Mouse (Mus musculus): Measurements from ENCODE around the gene Ryr1. TPM values are rescaled to one million over a fixed set of nuclear protein-coding genes. Genes with fewer than 3 reads are reported as not detected.

Ryr1 gene
- polyA plus RNA-seq, 1 experiment from 2014 or later, result 13.3 TPM

DNA sequence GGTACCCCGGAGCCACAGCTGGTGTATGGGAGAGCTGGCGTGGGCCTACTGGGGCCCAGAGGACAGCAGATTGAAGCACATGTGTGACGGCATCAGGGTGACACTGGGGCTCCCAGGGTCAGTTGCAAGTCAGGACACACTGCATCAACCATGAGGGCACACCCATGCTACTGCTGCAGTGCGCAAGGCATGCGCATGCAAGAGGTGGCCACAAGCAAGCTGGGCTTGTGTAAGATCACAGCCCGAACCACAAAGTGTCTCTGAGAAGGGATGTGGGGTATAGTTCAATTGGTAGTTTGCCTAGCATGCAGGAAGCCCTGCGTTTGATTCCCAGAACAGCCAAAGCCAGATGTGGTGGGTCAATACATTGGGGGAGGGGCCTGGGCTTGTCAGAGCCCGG, 101.5 kb downstream of the Ryr1 start:
- no peaks in the 10 kb centered on the region for H3K36me3 ChIP-seq
- WGBS, result 92% methylated on average over 8 of the region's 8 CpGs

DNA sequence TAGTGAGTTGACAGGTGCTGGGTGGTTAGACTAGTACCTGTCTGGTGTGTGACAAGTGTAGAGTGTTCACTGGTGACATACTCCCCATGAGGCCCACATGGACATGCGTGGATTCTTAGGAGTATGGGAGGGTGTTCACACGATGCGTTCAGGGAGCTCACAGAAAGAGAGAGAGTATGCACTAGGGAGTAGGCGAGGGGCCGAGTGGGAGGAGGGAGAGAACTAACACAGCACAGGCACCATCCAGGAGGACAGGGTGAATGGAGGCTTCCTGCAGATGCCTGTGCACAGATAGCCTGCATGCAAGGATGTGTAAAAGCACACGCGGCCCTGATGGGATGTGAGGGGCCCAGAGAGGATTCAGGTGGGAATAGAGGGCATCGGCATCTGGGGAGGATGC, 102.5 kb downstream of the Ryr1 start:
- no peak for ATAC-seq (replicated peaks)

More for the DNA sequence above, 101.5 kb downstream of the Ryr1 start:
- Histone ChIP-seq H3K9me3 (no peaks in the 10 kb centered on the region), H3K27me3 (peaks cover 25% of the 10 kb centered on the region), H3K4me2 (replicated peaks) (no peak overlapping the region), H3K4me1 (peaks cover 8% of the 10 kb centered on the region), H3K9ac (replicated peaks) (no peak overlapping the region), H3K27ac (replicated peaks) (no peak overlapping the region), H3K4me3 (no peak overlapping the region)
- no peak for ATAC-seq (replicated peaks)

DNA sequence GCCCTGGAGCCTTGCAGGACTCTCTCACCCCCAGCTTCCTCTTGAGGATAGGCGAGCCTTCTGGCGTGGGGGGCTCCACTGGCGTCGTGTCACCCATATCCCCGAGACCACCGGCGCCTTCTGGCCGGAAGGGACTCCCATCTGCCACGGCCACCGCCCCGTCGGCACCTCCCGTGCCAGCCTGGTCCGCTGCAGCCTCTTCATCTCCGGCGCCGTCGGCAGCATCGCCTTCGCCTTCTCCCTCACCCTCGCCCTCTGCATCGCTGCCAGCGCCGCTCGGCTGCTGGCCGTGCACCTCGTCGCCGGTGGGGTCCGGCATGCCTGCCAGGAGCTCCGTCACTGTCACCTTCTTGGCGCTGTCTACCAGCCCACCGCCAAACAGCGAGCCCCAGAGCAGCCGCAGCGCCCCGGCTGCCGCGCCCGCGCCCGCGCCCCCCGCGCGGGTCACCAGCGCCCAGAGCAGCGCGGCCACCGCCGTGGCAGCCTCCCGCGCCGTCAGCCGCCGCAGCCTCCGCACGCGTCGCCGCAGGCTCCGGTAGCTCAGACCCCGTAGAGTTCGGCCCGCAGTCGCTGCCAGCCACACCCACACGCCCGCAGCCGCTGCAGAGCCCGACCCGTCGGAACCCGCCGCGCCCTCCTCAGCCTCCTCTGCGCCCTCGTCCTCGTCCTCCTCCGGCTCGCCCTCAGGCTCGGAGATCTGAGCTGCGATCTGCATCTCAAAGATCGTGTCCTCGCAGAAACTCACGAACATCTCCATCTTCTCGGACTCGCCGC, 105.3 kb downstream of the Ryr1 start:
- H3K9ac ChIP-seq (replicated peaks), result peak overlapping the region; percentile 31
- no peak overlapping the region for H3K27ac ChIP-seq (replicated peaks)
- H3K4me2 ChIP-seq (replicated peaks), result peak overlapping the region; percentile 68
- H3K27me3 ChIP-seq, result peaks cover 30% of the 10 kb centered on the region
- 3% methylated on average over 80 of the region's 88 CpGs for WGBS
- peaks cover 8% of the 10 kb centered on the region for H3K4me1 ChIP-seq
- no peaks in the 10 kb centered on the region for H3K36me3 ChIP-seq
- H3K9me3 ChIP-seq, result 0 out of 2 replicates have a peak, but pooled peaks cover 4% of the 10 kb centered on the region
- no peak for ATAC-seq (replicated peaks)
- peak overlapping the region; percentile 42 for H3K4me3 ChIP-seq

More for the DNA sequence above, 102.5 kb downstream of the Ryr1 start:
- Histone ChIP-seq H3K36me3 (no peaks in the 10 kb centered on the region), H3K4me2 (replicated peaks) (no peak overlapping the region), H3K9ac (replicated peaks) (no peak overlapping the region), H3K27ac (replicated peaks) (no peak overlapping the region), H3K4me1 (peaks cover 8% of the 10 kb centered on the region), H3K27me3 (peaks cover 30% of the 10 kb centered on the region), H3K9me3 (no peaks in the 10 kb centered on the region), H3K4me3 (no peak overlapping the region)
- 84% methylated on average over 8 of the region's 8 CpGs for WGBS

DNA sequence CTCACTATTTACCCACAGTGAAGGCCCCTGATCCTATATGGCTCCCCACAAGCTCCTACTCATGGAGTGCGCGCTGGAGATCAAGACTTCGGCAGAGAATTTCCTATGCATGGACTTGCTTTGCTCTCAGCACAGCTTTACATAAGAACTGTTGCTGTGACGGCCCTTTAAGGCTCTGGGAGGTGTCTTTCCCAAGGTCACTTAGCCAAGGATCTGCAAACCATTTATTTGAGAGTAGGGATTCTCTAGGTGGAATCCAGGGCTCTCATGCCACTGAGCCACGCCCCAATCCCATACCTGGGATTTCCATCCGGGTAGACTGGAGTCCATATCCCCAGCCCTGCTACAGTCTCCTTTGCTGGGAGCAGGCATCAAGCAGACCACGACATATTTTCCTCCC, 107.8 kb downstream of the Ryr1 start:
- WGBS, result 81% methylated on average over 7 of the region's 7 CpGs
- Histone ChIP-seq H3K27ac (replicated peaks) (no peak overlapping the region), H3K9ac (replicated peaks) (no peak overlapping the region), H3K9me3 (0 out of 2 replicates have a peak, but pooled peaks cover 4% of the 10 kb centered on the region), H3K4me3 (no peak overlapping the region), H3K4me2 (replicated peaks) (no peak overlapping the region), H3K4me1 (peaks cover 8% of the 10 kb centered on the region), H3K36me3 (no peaks in the 10 kb centered on the region), H3K27me3 (peaks cover 30% of the 10 kb centered on the region)
- ATAC-seq (replicated peaks), result no peak

DNA sequence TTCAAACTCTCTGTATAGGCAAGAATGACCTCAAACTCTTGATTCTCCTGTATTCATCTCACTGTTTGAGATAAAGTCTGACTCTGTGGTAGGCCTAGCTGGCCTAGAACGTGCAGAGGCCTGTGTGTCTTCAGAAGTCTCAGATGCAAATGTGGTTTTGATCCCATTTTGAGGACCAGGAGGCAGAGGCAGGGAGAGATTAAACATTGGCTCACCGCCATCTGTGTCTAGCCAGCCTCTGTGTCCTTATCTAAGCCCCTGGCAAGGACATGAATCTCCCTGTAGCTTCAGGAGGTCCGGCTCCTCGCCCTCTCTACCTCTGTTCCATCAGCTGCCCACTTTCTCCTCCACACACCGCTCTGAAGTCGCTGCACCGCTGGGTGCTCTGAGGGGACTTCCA, 108.5 kb downstream of the Ryr1 start:
- H3K4me3 ChIP-seq, result no peak overlapping the region
- no peak overlapping the region for H3K27ac ChIP-seq (replicated peaks)
- 82% methylated on average over 7 of the region's 7 CpGs for WGBS
- no peaks in the 10 kb centered on the region for H3K36me3 ChIP-seq
- H3K4me2 ChIP-seq (replicated peaks), result no peak overlapping the region
- H3K9ac ChIP-seq (replicated peaks), result no peak overlapping the region
- ATAC-seq (replicated peaks), result no peak
- H3K27me3 ChIP-seq, result peaks cover 30% of the 10 kb centered on the region
- H3K9me3 ChIP-seq, result 0 out of 2 replicates have a peak, but pooled peaks cover 4% of the 10 kb centered on the region
- H3K4me1 ChIP-seq, result peaks cover 8% of the 10 kb centered on the region

DNA sequence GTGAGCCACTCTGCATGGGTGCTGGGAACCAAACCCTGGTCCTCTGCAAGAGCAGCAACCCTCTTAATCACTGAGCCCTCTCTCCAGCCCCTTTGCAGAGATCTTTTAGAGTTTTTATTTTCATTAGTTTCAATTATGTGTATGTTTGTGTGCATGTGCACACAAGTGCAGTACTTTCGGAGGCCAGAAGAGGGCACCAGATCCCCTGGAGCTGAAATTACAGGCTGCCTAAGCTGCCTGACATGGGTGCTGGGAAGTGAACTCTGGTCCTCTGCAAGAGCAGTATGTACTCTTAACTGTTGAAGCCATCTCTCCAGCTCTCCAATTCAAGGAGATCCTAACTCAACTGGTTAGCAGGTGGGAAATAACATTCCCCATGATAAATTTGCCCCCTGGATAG, 110.0 kb downstream of the Ryr1 start:
- no peak overlapping the region for H3K9ac ChIP-seq (replicated peaks)
- 0 out of 2 replicates have a peak, but pooled peaks cover 4% of the 10 kb centered on the region for H3K9me3 ChIP-seq
- no peak overlapping the region for H3K27ac ChIP-seq (replicated peaks)
- no peaks in the 10 kb centered on the region for H3K36me3 ChIP-seq
- 84% methylated on average over 1 of the region's 1 CpGs for WGBS
- no peak overlapping the region for H3K4me2 ChIP-seq (replicated peaks)
- H3K4me3 ChIP-seq, result no peak overlapping the region
- peaks cover 8% of the 10 kb centered on the region for H3K4me1 ChIP-seq
- peaks cover 20% of the 10 kb centered on the region for H3K27me3 ChIP-seq
- no peak for ATAC-seq (replicated peaks)

DNA sequence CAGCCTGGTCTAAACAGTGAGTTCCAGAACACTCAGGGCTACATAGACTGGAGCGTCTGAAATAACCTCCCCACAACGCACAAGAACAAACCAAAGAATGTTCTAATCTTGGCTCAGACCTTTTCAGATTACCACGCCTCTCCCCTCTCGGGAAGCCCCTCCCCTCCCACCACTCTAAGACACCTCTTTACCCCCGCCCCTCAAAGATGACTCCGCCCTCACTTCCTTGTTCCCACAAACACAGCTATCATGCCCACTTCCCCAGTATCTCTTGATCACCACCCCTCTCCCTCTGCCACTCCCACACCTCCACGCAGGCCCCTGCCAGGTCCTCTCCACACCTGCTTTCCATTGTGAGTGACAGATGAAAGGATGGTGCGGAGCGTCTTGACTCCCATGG, 116.3 kb downstream of the Ryr1 start:
- no peaks in the 10 kb centered on the region for H3K4me1 ChIP-seq
- H3K27ac ChIP-seq (replicated peaks), result no peak overlapping the region
- no peaks in the 10 kb centered on the region for H3K9me3 ChIP-seq
- no peak overlapping the region for H3K4me3 ChIP-seq
- no peaks in the 10 kb centered on the region for H3K27me3 ChIP-seq
- H3K9ac ChIP-seq (replicated peaks), result no peak overlapping the region
- 81% methylated on average over 9 of the region's 9 CpGs for WGBS
- H3K36me3 ChIP-seq, result no peaks in the 10 kb centered on the region
- ATAC-seq (replicated peaks), result no peak
- no peak overlapping the region for H3K4me2 ChIP-seq (replicated peaks)

DNA sequence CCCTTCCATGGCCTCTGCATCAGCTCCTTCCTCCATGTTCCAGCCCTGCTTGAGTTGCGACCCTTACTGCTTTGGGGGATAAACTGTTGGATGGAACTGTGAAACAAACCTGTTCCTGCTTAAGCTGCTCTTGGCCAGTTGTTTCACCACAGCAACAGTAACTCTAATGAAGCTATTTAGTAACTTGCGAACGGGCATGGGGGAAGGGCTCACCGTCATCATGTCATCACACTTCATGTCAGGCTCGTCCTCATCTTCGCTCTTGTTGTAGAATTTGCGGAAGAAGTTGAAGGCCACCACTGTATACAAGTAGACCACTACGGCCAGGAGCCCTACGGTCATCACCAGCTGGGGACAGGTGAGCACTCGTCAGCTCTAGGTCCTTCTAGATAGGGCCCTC, 116.8 kb downstream of the Ryr1 start:
- no peaks in the 10 kb centered on the region for H3K9me3 ChIP-seq
- H3K27me3 ChIP-seq, result no peaks in the 10 kb centered on the region
- no peak overlapping the region for H3K4me2 ChIP-seq (replicated peaks)
- H3K9ac ChIP-seq (replicated peaks), result no peak overlapping the region
- no peak overlapping the region for H3K27ac ChIP-seq (replicated peaks)
- no peaks in the 10 kb centered on the region for H3K4me1 ChIP-seq
- WGBS, result 96% methylated on average over 10 of the region's 10 CpGs
- no peak overlapping the region for H3K4me3 ChIP-seq
- no peaks in the 10 kb centered on the region for H3K36me3 ChIP-seq
- ATAC-seq (replicated peaks), result no peak

DNA sequence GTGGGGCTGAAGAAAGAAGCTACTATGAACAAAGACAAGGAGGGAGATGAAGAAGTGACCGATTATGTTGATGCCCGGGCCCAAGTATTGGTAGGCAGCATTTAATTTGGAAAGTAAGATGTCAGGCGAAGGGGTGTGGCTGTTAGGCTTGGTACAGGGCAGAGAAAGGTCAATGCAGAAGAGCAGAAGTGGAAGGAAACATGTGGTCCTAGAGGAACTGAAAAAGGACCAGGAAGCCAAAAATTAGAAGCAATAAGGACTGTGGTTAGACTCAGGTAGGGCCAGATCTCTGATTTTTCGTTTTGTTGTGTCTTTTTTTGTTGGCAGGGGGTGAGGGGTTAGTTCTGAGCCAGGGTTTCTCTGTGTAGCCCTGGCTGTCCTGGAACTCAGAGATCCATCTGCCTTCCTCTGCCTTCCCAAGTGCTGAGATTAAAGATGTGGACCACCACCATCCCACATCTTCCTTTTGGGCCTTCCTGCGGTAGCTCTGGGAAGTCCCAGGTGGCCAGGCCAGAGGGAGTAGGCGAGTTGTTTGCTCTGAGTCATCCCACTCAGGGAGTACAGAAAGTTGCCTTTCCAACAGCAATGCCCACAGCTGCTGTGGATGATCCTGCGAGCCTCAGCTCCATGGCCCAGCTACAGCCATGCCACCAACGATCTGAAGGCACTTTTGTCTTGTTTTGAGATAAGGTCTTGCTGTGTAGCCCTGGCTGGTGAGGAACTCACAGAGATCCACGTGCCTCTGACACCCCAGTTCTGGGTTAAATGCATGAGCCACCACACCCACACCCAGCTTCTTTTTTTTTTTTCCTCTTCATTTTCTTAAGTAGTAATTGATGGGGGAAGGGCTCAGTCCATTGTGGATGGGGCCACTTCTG, 117.5 kb downstream of the Ryr1 start:
- no peaks in the 10 kb centered on the region for H3K4me1 ChIP-seq
- H3K27me3 ChIP-seq, result no peaks in the 10 kb centered on the region
- no peak for ATAC-seq (replicated peaks)
- no peak overlapping the region for H3K4me3 ChIP-seq
- H3K9ac ChIP-seq (replicated peaks), result no peak overlapping the region
- 81% methylated on average over 9 of the region's 9 CpGs for WGBS
- H3K27ac ChIP-seq (replicated peaks), result no peak overlapping the region
- H3K36me3 ChIP-seq, result no peaks in the 10 kb centered on the region
- no peaks in the 10 kb centered on the region for H3K9me3 ChIP-seq
- H3K4me2 ChIP-seq (replicated peaks), result no peak overlapping the region

DNA sequence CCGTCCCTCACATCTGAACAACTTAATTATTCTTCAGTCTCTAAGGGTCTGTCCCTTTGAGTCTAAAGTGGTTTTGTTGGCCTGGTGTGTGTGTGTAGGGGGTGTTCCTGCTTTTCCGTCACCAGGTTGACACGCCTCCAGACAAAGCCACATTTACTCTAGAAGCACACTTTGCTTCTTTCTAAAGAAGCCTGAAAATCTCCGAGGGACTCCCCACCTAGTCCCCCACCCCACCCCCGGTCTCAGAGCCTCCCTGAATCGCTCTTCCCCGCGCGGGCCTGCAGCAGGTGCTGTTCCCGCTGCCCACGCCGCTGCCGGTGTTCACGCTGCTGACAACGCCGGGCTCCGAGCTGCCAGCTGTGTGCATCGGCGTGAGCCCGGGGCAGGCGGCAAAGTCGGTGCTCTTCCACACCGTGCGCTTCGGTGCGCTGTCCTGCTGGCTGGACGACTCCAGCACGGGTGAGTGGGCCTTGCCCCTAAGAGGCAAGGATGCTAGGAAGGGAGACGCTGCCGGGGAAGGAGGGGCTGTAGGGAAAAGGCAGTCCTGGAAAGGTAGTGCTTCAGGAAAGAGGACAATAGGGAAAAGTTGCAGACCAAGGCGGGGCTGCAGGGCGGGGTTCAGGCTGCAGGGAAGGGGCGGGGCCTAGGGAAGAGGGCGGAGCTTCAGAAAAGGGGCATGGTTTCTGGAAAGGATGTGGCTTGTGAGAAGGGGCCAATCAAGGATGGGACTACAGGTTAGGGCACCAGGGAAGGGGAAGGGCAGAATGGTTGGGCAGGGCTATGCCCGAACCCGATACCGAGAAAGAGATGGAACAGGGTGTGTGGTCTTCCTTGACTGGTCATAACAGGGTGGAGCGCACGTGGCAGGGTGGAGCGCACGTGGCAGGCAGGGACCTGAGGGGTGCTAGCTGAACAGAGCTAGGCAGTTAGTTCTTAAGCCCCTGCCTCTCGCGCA, 124.1 kb downstream of the Ryr1 start:
- H3K36me3 ChIP-seq, result no peaks in the 10 kb centered on the region
- H3K4me3 ChIP-seq, result peak overlapping the region; percentile 46
- ATAC-seq (replicated peaks), result peak; percentile 76
- no peaks in the 10 kb centered on the region for H3K9me3 ChIP-seq
- H3K9ac ChIP-seq (replicated peaks), result peak overlapping the region; percentile 54
- 5% methylated on average over 43 of the region's 43 CpGs for whole genome bisulfite sequencing
- peak overlapping the region; percentile 83 for H3K4me2 ChIP-seq (replicated peaks)
- peaks cover 10% of the 10 kb centered on the region for H3K4me1 ChIP-seq
- H3K27ac ChIP-seq (replicated peaks), result peak overlapping the region; percentile 47; the same call in 1 of the 2 replicates
- H3K27me3 ChIP-seq, result 0 out of 2 replicates have a peak, but pooled peaks cover 5% of the 10 kb centered on the region

DNA sequence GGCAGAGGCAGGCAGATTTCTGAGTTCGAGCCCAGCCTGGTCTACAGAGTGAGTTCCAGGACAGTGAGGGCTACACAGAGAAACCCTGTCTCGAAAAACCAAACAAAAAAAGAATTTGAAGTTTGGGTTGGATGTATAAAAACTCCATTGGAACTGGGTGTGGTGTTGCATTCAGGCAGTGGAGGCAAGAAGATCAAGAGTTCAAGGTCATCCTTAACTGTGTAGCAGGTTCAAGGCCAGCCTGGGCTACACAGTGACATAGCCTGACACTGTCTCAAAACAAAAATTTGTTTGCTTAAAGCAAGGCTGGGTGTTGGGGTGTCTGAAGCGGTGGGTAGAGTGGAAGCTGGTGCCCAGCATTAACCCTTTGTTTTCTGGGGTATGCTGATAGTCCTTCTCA, 131.6 kb downstream of the Ryr1 start:
- Histone ChIP-seq H3K27ac (replicated peaks) (no peak overlapping the region), H3K9ac (replicated peaks) (no peak overlapping the region), H3K36me3 (no peaks in the 10 kb centered on the region), H3K9me3 (no peaks in the 10 kb centered on the region), H3K27me3 (no peaks in the 10 kb centered on the region), H3K4me1 (no peaks in the 10 kb centered on the region), H3K4me2 (replicated peaks) (no peak overlapping the region), H3K4me3 (no peak overlapping the region)
- ATAC-seq (replicated peaks), result no peak
- WGBS, result 82% methylated on average over 3 of the region's 3 CpGs
